Mouse (Mus musculus) myocyte (in vitro differentiated cells): ENCODE results near the gene C1qtnf2. TPM values are rescaled to one million over a fixed set of nuclear protein-coding genes. Genes with fewer than 3 reads are reported as not detected.

Source experiments
- H3K27me3 ChIP-seq: one replicate; pipeline ENCODE4 v1.6.1; 2011; ENCODE audit not compliant: control insufficient read depth, insufficient read depth, insufficient read length
- H3K36me3 ChIP-seq: one replicate; pipeline ENCODE4 v1.6.1; 2011; ENCODE audit not compliant: control insufficient read depth, insufficient read depth
- H3K4me2 ChIP-seq: one replicate; pipeline ENCODE4 v1.6.1; 2011; ENCODE audit warnings: low read depth, control low read depth
- H3K4me3 ChIP-seq: one replicate; pipeline ENCODE4 v1.5.1; 2011; ENCODE audit warnings: mild to moderate bottlenecking, control low read depth, moderate library complexity
- H3K79me2 ChIP-seq: one replicate; pipeline ENCODE4 v1.6.1; 2011; ENCODE audit not compliant: control insufficient read depth, insufficient read depth
- H3ac ChIP-seq: one replicate; pipeline ENCODE4 v1.6.1; 2011; ENCODE audit not compliant: control insufficient read depth, insufficient read length
- CEBPB ChIP-seq: IDR thresholded peaks from 2 replicates; pipeline ENCODE4 v1.6.1; 2011; ENCODE audit warnings: mild to moderate bottlenecking, moderate library complexity; ENCODE audit not compliant: poor library complexity, insufficient read depth, severe bottlenecking
- E2F4 ChIP-seq: IDR thresholded peaks from one replicate; pipeline ENCODE4 v1.6.1; 2011; ENCODE audit warnings: mild to moderate bottlenecking, control low read depth, moderate library complexity; ENCODE audit not compliant: insufficient read depth
- MAX ChIP-seq: IDR thresholded peaks from one replicate; pipeline ENCODE4 v1.6.1; 2011; ENCODE audit warnings: low read depth, mild to moderate bottlenecking, control low read depth
- MYOD1 ChIP-seq, 3 experiments: IDR thresholded peaks; one replicate each; pipeline ENCODE4 v1.6.1; 2011; ENCODE audit warnings: control low read depth in 2 of 3, low read depth in 2 of 3, mild to moderate bottlenecking in 2 of 3, moderate library complexity in 1 of 3; ENCODE audit not compliant: insufficient read length in 2 of 3, control insufficient read depth in 1 of 3
- MYOG ChIP-seq, 3 experiments: IDR thresholded peaks; one replicate each; pipeline ENCODE4 v1.6.1; 2011; ENCODE audit warnings: control low read depth in 2 of 3, low read depth in 2 of 3, mild to moderate bottlenecking in 2 of 3; ENCODE audit not compliant: insufficient read length in 2 of 3, control insufficient read depth in 1 of 3, insufficient read depth in 1 of 3
- POLR2A ChIP-seq: IDR thresholded peaks from one replicate; pipeline ENCODE4 v1.6.1; 2011; ENCODE audit warnings: low read depth, mild to moderate bottlenecking, control low read depth, moderate library complexity; ENCODE audit not compliant: insufficient read length
- POLR2AphosphoS2 ChIP-seq: IDR thresholded peaks from one replicate; pipeline ENCODE4 v1.6.1; 2011; ENCODE audit warnings: low read depth, control low read depth; ENCODE audit not compliant: insufficient read length
- REST ChIP-seq: IDR thresholded peaks from one replicate; pipeline ENCODE4 v1.6.1; 2011; ENCODE audit warnings: mild to moderate bottlenecking, control low read depth, moderate library complexity; ENCODE audit not compliant: insufficient read depth, insufficient read length
- SRF ChIP-seq: IDR thresholded peaks from one replicate; pipeline ENCODE4 v1.6.1; 2011; ENCODE audit warnings: low read depth; ENCODE audit not compliant: control insufficient read depth, insufficient read length
- TCF12 ChIP-seq: IDR thresholded peaks from one replicate; pipeline ENCODE4 v1.6.1; 2011; ENCODE audit warnings: mild to moderate bottlenecking, control low read depth; ENCODE audit not compliant: poor library complexity, insufficient read depth, severe bottlenecking
- TCF3 ChIP-seq: IDR thresholded peaks from one replicate; pipeline ENCODE4 v1.6.1; 2011; ENCODE audit warnings: low read depth, control low read depth; ENCODE audit not compliant: insufficient read length
- USF1 ChIP-seq: IDR thresholded peaks from one replicate; pipeline ENCODE4 v1.6.1; 2011; ENCODE audit warnings: low read depth, mild to moderate bottlenecking, control low read depth, moderate library complexity
- polyA plus RNA-seq: library from polyadenylated mRNA; unstranded; fragments of >200 nt; fragmentation: generic; extraction: Trizol; gene quantifications from one replicate; pipeline ENCODE4 v1.2.1, GENCODE M21; 2012; ENCODE audit warnings: missing spikeins

Gene C1qtnf2
- polyA plus RNA-seq, 1 experiment: not detected

DNA sequence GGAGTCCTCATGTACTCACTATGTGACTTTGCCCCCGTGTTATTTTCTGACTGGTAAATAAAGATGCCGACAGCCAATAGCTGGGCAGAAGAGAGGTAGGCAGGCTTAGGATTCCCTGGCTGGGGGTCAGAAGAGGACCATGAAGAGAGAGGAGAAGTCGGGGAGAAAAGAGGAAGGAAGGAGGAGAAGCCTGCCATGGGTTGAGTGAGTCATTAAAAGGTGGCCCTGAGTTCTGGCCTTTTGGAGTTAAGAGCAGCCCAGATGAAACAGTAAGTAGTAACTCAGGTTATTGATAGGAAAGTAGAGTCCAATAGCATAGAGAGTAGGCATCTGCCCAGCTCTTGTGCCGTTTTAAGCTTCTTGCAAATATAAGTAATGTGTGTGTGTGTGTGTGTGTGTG is 22.8 kb upstream of the C1qtnf2 start:
- Histone ChIP-seq H3K27me3 (peaks cover 15% of the 10 kb centered on the region), H3K4me3 (no peak overlapping the region), H3K36me3 (peaks cover 10% of the 10 kb centered on the region), H3ac (no peak overlapping the region), H3K4me2 (no peak overlapping the region), H3K79me2 (no peaks in the 10 kb centered on the region)
- TF ChIP-seq MAX: no peak
- TF ChIP-seq USF1: no peak
- TF ChIP-seq TCF3: no peak
- TF ChIP-seq SRF: no peak
- no peak for TF ChIP-seq CEBPB
- TF ChIP-seq E2F4: no peak
- no peak for TF ChIP-seq MYOG (IDR thresholded peaks at IDR 0.05; ENCODE audit: control insufficient read depth in 1 of 3, insufficient read depth in 1 of 3, insufficient read length in 2 of 3, low read depth in 2 of 3)
- TF ChIP-seq REST: no peak
- no peak for TF ChIP-seq POLR2A
- TF ChIP-seq TCF12: no peak

DNA sequence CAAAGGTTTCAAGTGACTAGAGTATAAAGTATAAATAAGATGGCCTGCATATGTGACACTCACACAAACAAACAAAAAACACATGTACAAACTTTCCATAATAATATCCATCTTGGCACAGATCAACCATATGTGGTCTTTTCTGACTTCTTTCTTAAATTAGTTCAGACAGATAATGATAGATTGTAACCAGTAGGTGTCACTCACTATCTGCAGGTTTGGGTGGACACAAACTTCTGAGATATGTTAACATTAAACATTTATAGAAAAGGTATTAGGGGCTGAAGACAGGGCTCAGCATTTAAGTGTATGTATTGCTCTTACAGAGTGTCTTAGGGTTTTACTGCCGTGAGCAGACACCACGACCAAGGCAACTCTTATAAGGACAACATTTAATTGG is 21.8 kb upstream of the C1qtnf2 start:
- no peak overlapping the region for H3ac ChIP-seq
- TF ChIP-seq TCF12 (no peak), CEBPB (no peak), SRF (no peak), POLR2A (no peak), E2F4 (no peak), REST (no peak), POLR2AphosphoS2 (no peak)
- no peak overlapping the region for H3K4me3 ChIP-seq
- H3K27me3 ChIP-seq: peaks cover 15% of the 10 kb centered on the region
- peaks cover under 1% of the 10 kb centered on the region for H3K36me3 ChIP-seq
- no peaks in the 10 kb centered on the region for H3K79me2 ChIP-seq
- H3K4me2 ChIP-seq: no peak overlapping the region

DNA sequence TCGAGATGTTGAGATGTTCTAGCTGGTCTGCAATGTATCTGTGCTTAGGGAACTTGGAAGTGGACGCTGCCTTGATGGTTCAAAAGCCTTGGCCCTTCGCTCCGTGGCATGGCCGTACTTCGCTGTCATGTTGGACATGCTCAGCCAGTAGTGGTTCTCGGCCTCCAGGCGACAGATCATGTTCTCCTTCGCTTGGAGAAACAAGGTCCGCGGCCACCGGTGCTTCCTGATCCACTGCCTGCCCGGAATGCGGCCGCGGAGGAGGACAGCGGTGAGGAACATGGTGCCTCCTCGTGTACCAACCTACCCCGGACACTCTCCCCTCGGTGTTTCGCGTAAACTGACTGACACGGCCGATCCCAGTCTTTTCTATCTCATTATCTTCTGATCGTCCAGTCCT is 10.9 kb upstream of the C1qtnf2 start:
- no peak overlapping the region for H3K4me2 ChIP-seq
- H3K36me3 ChIP-seq: no peaks in the 10 kb centered on the region
- no peaks in the 10 kb centered on the region for H3K27me3 ChIP-seq
- H3ac ChIP-seq: no peak overlapping the region
- no peaks in the 10 kb centered on the region for H3K79me2 ChIP-seq
- no peak for TF ChIP-seq USF1
- TF ChIP-seq TCF3: no peak
- no peak for TF ChIP-seq MYOD1 (IDR thresholded peaks at IDR 0.05; ENCODE audit: control insufficient read depth in 1 of 3, insufficient read length in 2 of 3, low read depth in 2 of 3)
- TF ChIP-seq POLR2AphosphoS2: no peak
- no peak for TF ChIP-seq MYOG (IDR thresholded peaks at IDR 0.05; ENCODE audit: control insufficient read depth in 1 of 3, insufficient read depth in 1 of 3, insufficient read length in 2 of 3, low read depth in 2 of 3)
- TF ChIP-seq SRF: no peak
- TF ChIP-seq TCF12: no peak
- TF ChIP-seq E2F4: no peak
- TF ChIP-seq CEBPB: no peak
- TF ChIP-seq REST: no peak
- TF ChIP-seq MAX: no peak
- TF ChIP-seq POLR2A: no peak
- no peak overlapping the region for H3K4me3 ChIP-seq

DNA sequence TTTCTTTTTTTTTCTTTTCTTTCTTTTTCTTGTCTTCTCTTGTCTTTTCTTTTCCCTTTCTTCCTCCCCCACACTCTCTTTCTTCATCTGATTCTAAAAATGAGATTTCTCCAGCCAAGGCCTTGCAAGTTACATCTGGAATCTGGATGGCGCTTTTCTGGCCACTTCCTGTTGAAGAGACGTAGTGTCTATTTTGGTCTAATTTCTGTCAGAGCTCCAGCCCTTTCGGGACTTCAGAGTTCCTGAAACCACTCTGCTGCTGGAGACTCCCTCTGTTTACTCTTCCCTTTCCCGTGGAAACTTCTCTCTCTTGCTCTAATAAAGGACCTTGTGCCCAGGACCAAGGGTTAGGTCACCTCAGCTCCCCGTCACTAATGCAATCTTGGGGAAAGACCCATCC is 4.0 kb upstream of the C1qtnf2 start:
- H3ac ChIP-seq: no peak overlapping the region
- H3K27me3 ChIP-seq: no peaks in the 10 kb centered on the region
- no peak overlapping the region for H3K4me3 ChIP-seq
- peak overlapping the region; percentile 15 for H3K4me2 ChIP-seq
- TF ChIP-seq MAX (no peak), POLR2AphosphoS2 (no peak), MYOG (IDR thresholded peaks at IDR 0.05; ENCODE audit: control insufficient read depth in 1 of 3, insufficient read depth in 1 of 3, insufficient read length in 2 of 3, low read depth in 2 of 3) (no peak), TCF3 (no peak), REST (no peak)
- H3K36me3 ChIP-seq: no peaks in the 10 kb centered on the region
- H3K79me2 ChIP-seq: no peaks in the 10 kb centered on the region

DNA sequence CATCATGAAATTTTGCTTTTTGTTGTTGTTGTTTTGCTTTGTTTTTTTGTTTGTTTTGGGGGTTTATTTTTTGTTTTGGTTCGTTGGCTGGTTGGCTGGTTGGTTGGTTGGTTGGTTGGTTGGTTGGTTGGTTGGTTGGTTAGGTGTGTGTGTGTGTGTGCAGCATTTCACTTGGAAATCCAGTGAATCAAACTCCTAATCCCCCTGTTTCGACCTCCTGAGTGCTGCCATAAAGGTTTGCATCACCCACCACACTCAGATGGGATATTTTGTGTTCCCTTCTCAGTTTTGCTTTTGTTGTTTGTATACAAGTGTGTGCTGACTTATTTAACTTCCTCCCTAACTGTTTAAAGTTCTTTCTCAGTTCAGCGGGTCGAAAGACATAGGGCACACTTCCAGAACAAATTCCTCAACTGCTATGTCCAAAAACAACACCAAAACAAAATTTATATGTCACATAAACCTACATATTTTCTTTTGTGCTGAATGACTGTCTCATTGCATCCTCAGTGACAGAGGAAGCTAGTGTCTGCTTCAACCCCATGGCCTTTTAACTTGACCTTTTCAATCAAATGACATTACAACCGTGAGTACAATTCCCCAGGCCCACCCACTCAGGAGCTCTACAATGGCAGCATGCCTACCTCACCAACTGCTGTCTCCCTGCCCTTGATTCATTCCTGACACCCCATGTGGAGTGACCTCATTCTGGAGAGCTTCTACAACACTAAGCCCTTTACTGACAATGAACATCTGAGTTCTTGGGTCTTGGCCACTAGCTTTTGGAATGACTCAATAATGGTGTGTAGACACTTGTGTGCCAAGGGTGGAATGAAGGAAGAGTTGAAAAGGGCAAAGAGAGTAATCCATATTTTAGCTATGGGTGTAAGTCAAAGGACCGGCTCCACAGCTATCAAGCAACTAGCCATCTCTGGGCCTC is 2.9 kb upstream of the C1qtnf2 start:
- Histone ChIP-seq H3K4me3 (no peak overlapping the region), H3K79me2 (no peaks in the 10 kb centered on the region), H3K36me3 (no peaks in the 10 kb centered on the region), H3K27me3 (no peaks in the 10 kb centered on the region), H3K4me2 (no peak overlapping the region), H3ac (no peak overlapping the region)
- no peak for TF ChIP-seq REST
- TF ChIP-seq USF1: no peak
- no peak for TF ChIP-seq MYOD1 (IDR thresholded peaks at IDR 0.05; ENCODE audit: control insufficient read depth in 1 of 3, insufficient read length in 2 of 3, low read depth in 2 of 3)
- TF ChIP-seq POLR2A: no peak
- TF ChIP-seq POLR2AphosphoS2: no peak
- TF ChIP-seq MYOG (IDR thresholded peaks at IDR 0.05; ENCODE audit: control insufficient read depth in 1 of 3, insufficient read depth in 1 of 3, insufficient read length in 2 of 3, low read depth in 2 of 3): no peak
- no peak for TF ChIP-seq E2F4
- no peak for TF ChIP-seq TCF12
- no peak for TF ChIP-seq TCF3
- no peak for TF ChIP-seq SRF
- TF ChIP-seq CEBPB: no peak
- no peak for TF ChIP-seq MAX
